Mouse (Mus musculus): ENCODE measurements around the gene Tuba1b. TPM values are rescaled to one million over a fixed set of nuclear protein-coding genes. Genes with fewer than 3 reads are reported as not detected.
"Not testable (repeated sequence)": the region's sequence is repeated elsewhere in the genome, so short reads cannot be mapped to it uniquely, and the experiment has no call there.

The Tuba1b gene
- polyA plus RNA-seq, 1 experiment, result 3,464 TPM

GRCm38 (mm10) chr15:98928598-98929240 is 5.6 kb downstream of the Tuba1b start:
- Histone ChIP-seq H3K9me3 (replicated peaks; ENCODE audit: control insufficient read depth, insufficient read depth, low read length, poor library complexity, severe bottlenecking) (no peaks in the 10 kb centered on the region), H3K9ac (ENCODE audit: low read depth, poor library complexity, severe bottlenecking) (no peak overlapping the region), H3K36me3 (ENCODE audit: control insufficient read depth, insufficient read depth, low read length, poor library complexity, severe bottlenecking) (peaks cover 17% of the 10 kb centered on the region), H3K4me1 (ENCODE audit: control insufficient read depth, insufficient read depth, low read length) (no peaks in the 10 kb centered on the region), H3K4me3 (ENCODE audit: low read depth, low read length) (no peak overlapping the region), H3K27ac (ENCODE audit: insufficient read depth, low read length) (peak overlapping the region; percentile 46), H3K27me3 (ENCODE audit: control insufficient read depth, insufficient read depth, low read length, poor library complexity, severe bottlenecking) (no peaks in the 10 kb centered on the region)
- peak; percentile 40; the same call in 1 of the 2 replicates for TF ChIP-seq EP300 (IDR thresholded peaks at IDR 0.05; ENCODE audit: insufficient read depth, low read depth, low read length)
- peak; percentile 64 for TF ChIP-seq CTCF (IDR thresholded peaks at IDR 0.05; ENCODE audit: low read depth, low read length)
- no peak for TF ChIP-seq POLR2A (IDR thresholded peaks at IDR 0.05; ENCODE audit: insufficient read depth, low read length)

- TF ChIP-seq POLR2A (IDR thresholded peaks at IDR 0.05; ENCODE audit: insufficient read depth, low read length), result no peak
- TF ChIP-seq CTCF (IDR thresholded peaks at IDR 0.05; ENCODE audit: low read depth, low read length), result no peak
- TF ChIP-seq EP300 (IDR thresholded peaks at IDR 0.05; ENCODE audit: insufficient read depth, low read depth, low read length), result no peak
- Histone ChIP-seq H3K9ac (ENCODE audit: low read depth, poor library complexity, severe bottlenecking) (no peak overlapping the region), H3K4me3 (ENCODE audit: low read depth, low read length) (no peak overlapping the region), H3K4me1 (ENCODE audit: control insufficient read depth, insufficient read depth, low read length) (no peaks in the 10 kb centered on the region), H3K27ac (ENCODE audit: insufficient read depth, low read length) (no peak overlapping the region), H3K9me3 (replicated peaks; ENCODE audit: control insufficient read depth, insufficient read depth, low read length, poor library complexity, severe bottlenecking) (no peaks in the 10 kb centered on the region), H3K27me3 (ENCODE audit: control insufficient read depth, insufficient read depth, low read length, poor library complexity, severe bottlenecking) (no peaks in the 10 kb centered on the region), H3K36me3 (ENCODE audit: control insufficient read depth, insufficient read depth, low read length, poor library complexity, severe bottlenecking) (peaks cover 11% of the 10 kb centered on the region)
Observed at GRCm38 (mm10) chr15:98927566-98927965, 6.8 kb downstream of the Tuba1b start.

- no peaks in the 10 kb centered on the region for H3K27me3 ChIP-seq (ENCODE audit: control insufficient read depth, insufficient read depth, low read length, poor library complexity, severe bottlenecking)
- H3K4me3 ChIP-seq (ENCODE audit: low read depth, low read length), result no peak overlapping the region
- no peaks in the 10 kb centered on the region for H3K36me3 ChIP-seq (ENCODE audit: control insufficient read depth, insufficient read depth, low read length, poor library complexity, severe bottlenecking)
- H3K4me1 ChIP-seq (ENCODE audit: control insufficient read depth, insufficient read depth, low read length), result no peaks in the 10 kb centered on the region
- no peaks in the 10 kb centered on the region for H3K9me3 ChIP-seq (replicated peaks; ENCODE audit: control insufficient read depth, insufficient read depth, low read length, poor library complexity, severe bottlenecking)
- no peak overlapping the region for H3K27ac ChIP-seq (ENCODE audit: insufficient read depth, low read length)
- no peak for TF ChIP-seq POLR2A (IDR thresholded peaks at IDR 0.05; ENCODE audit: insufficient read depth, low read length)
- TF ChIP-seq CTCF (IDR thresholded peaks at IDR 0.05; ENCODE audit: low read depth, low read length), result no peak
- no peak for TF ChIP-seq EP300 (IDR thresholded peaks at IDR 0.05; ENCODE audit: insufficient read depth, low read depth, low read length)
- H3K9ac ChIP-seq (ENCODE audit: low read depth, poor library complexity, severe bottlenecking), result no peak overlapping the region
Observed at GRCm38 (mm10) chr15:98924682-98925081, 9.7 kb downstream of the Tuba1b start.

GRCm38 (mm10) chr15:98923031-98923537 is 11.3 kb downstream of the Tuba1b start:
- Histone ChIP-seq H3K27ac (ENCODE audit: insufficient read depth, low read length) (no peak overlapping the region), H3K4me1 (ENCODE audit: control insufficient read depth, insufficient read depth, low read length) (no peaks in the 10 kb centered on the region), H3K4me3 (ENCODE audit: low read depth, low read length) (no peak overlapping the region), H3K9ac (ENCODE audit: low read depth, poor library complexity, severe bottlenecking) (no peak overlapping the region), H3K36me3 (ENCODE audit: control insufficient read depth, insufficient read depth, low read length, poor library complexity, severe bottlenecking) (no peaks in the 10 kb centered on the region), H3K9me3 (replicated peaks; ENCODE audit: control insufficient read depth, insufficient read depth, low read length, poor library complexity, severe bottlenecking) (no peaks in the 10 kb centered on the region), H3K27me3 (ENCODE audit: control insufficient read depth, insufficient read depth, low read length, poor library complexity, severe bottlenecking) (no peaks in the 10 kb centered on the region)
- TF ChIP-seq CTCF (IDR thresholded peaks at IDR 0.05; ENCODE audit: low read depth, low read length), result no peak

GRCm38 (mm10) chr15:98922581-98922980 is 11.8 kb downstream of the Tuba1b start:
- Histone ChIP-seq H3K4me1 (ENCODE audit: control insufficient read depth, insufficient read depth, low read length) (no peaks in the 10 kb centered on the region), H3K9me3 (replicated peaks; ENCODE audit: control insufficient read depth, insufficient read depth, low read length, poor library complexity, severe bottlenecking) (no peaks in the 10 kb centered on the region), H3K27ac (ENCODE audit: insufficient read depth, low read length) (no peak overlapping the region), H3K36me3 (ENCODE audit: control insufficient read depth, insufficient read depth, low read length, poor library complexity, severe bottlenecking) (no peaks in the 10 kb centered on the region), H3K27me3 (ENCODE audit: control insufficient read depth, insufficient read depth, low read length, poor library complexity, severe bottlenecking) (no peaks in the 10 kb centered on the region), H3K9ac (ENCODE audit: low read depth, poor library complexity, severe bottlenecking) (no peak overlapping the region), H3K4me3 (ENCODE audit: low read depth, low read length) (no peak overlapping the region)
- TF ChIP-seq EP300 (IDR thresholded peaks at IDR 0.05; ENCODE audit: insufficient read depth, low read depth, low read length), result no peak

GRCm38 (mm10) chr15:98921510-98921909 is 12.9 kb downstream of the Tuba1b start:
- Histone ChIP-seq H3K4me1 (ENCODE audit: control insufficient read depth, insufficient read depth, low read length) (no peaks in the 10 kb centered on the region), H3K4me3 (ENCODE audit: low read depth, low read length) (no peak overlapping the region), H3K9me3 (replicated peaks; ENCODE audit: control insufficient read depth, insufficient read depth, low read length, poor library complexity, severe bottlenecking) (no peaks in the 10 kb centered on the region), H3K27ac (ENCODE audit: insufficient read depth, low read length) (no peak overlapping the region), H3K9ac (ENCODE audit: low read depth, poor library complexity, severe bottlenecking) (no peak overlapping the region), H3K27me3 (ENCODE audit: control insufficient read depth, insufficient read depth, low read length, poor library complexity, severe bottlenecking) (no peaks in the 10 kb centered on the region), H3K36me3 (ENCODE audit: control insufficient read depth, insufficient read depth, low read length, poor library complexity, severe bottlenecking) (no peaks in the 10 kb centered on the region)
- TF ChIP-seq CTCF (IDR thresholded peaks at IDR 0.05; ENCODE audit: low read depth, low read length) (no peak), EP300 (IDR thresholded peaks at IDR 0.05; ENCODE audit: insufficient read depth, low read depth, low read length) (no peak)

GRCm38 (mm10) chr15:98918499-98918895 is 15.9 kb downstream of the Tuba1b start:
- H3K4me1 ChIP-seq (ENCODE audit: control insufficient read depth, insufficient read depth, low read length); H3K27me3 ChIP-seq (ENCODE audit: control insufficient read depth, insufficient read depth, low read length, poor library complexity, severe bottlenecking); H3K27ac ChIP-seq (ENCODE audit: insufficient read depth, low read length); H3K9me3 ChIP-seq (replicated peaks; ENCODE audit: control insufficient read depth, insufficient read depth, low read length, poor library complexity, severe bottlenecking); H3K36me3 ChIP-seq (ENCODE audit: control insufficient read depth, insufficient read depth, low read length, poor library complexity, severe bottlenecking): not testable (repeated sequence)
- Histone ChIP-seq H3K4me3 (ENCODE audit: low read depth, low read length) (peak overlapping the region; percentile 80), H3K9ac (ENCODE audit: low read depth, poor library complexity, severe bottlenecking) (peak overlapping the region; percentile 72)
